Mouse (Mus musculus): Measurements from ENCODE around the gene Cdhr4. TPM values are rescaled to one million over a fixed set of nuclear protein-coding genes. Genes with fewer than 3 reads are reported as not detected.

Cdhr4 gene
- total RNA-seq, 2 experiments from 2014 or later = 13.3 TPM; not detected in 1

Other genes starting within 250 kb of the Cdhr4 start
- 269 and 283 TPM in 2 replicates for gene Rbm5, start 221.5 kb upstream of the Cdhr4 start, total RNA-seq (2015; ENCODE audit: low replicate concordance)
- gene Rbm5, start 221.5 kb upstream of the Cdhr4 start, total RNA-seq (2017; ENCODE audit: low replicate concordance) = 374 and 383 TPM in 2 replicates
- gene Rbm6, start 119.3 kb upstream of the Cdhr4 start, total RNA-seq (2015; ENCODE audit: low replicate concordance) = 176 and 204 TPM in 2 replicates
- 216 and 260 TPM in 2 replicates for gene Rbm6, start 119.3 kb upstream of the Cdhr4 start, total RNA-seq (2017; ENCODE audit: low replicate concordance)
- not detected in 2 replicates for gene Mon1a, start 104.3 kb upstream of the Cdhr4 start, total RNA-seq (2015; ENCODE audit: low replicate concordance)
- 0.64 and 3.3 TPM in 2 replicates for gene Mon1a, start 104.3 kb upstream of the Cdhr4 start, total RNA-seq (2017; ENCODE audit: low replicate concordance)
- not detected in 2 replicates for gene Mst1r, start 85.6 kb upstream of the Cdhr4 start, total RNA-seq (2015; ENCODE audit: low replicate concordance)
- gene Mst1r, start 85.6 kb upstream of the Cdhr4 start, total RNA-seq (2017; ENCODE audit: low replicate concordance) = not detected in 2 replicates
- gene Actl11, start 64.0 kb upstream of the Cdhr4 start, total RNA-seq (2015; ENCODE audit: low replicate concordance) = not detected in 2 replicates
- gene Actl11, start 64.0 kb upstream of the Cdhr4 start, total RNA-seq (2017; ENCODE audit: low replicate concordance) = not detected in 2 replicates
- not detected in 2 replicates for gene Camkv, start 56.8 kb upstream of the Cdhr4 start, total RNA-seq (2015; ENCODE audit: low replicate concordance)
- 0.13 TPM in 1 of 2 replicates, not detected in the other for gene Camkv, start 56.8 kb upstream of the Cdhr4 start, total RNA-seq (2017; ENCODE audit: low replicate concordance)
- 12.6 and 19.3 TPM in 2 replicates for gene Traip, start 42.4 kb upstream of the Cdhr4 start, total RNA-seq (2015; ENCODE audit: low replicate concordance)
- gene Traip, start 42.4 kb upstream of the Cdhr4 start, total RNA-seq (2017; ENCODE audit: low replicate concordance) = 50.4 and 51.5 TPM in 2 replicates
- 365 and 400 TPM in 2 replicates for gene Uba7, start 17.0 kb upstream of the Cdhr4 start, total RNA-seq (2015; ENCODE audit: low replicate concordance)
- 262 and 332 TPM in 2 replicates for gene Uba7, start 17.0 kb upstream of the Cdhr4 start, total RNA-seq (2017; ENCODE audit: low replicate concordance)
- gene Gm20661, start 9.4 kb upstream of the Cdhr4 start, total RNA-seq (2015; ENCODE audit: low replicate concordance) = 1.1 TPM in 1 of 2 replicates, not detected in the other
- 0.64 and 4.2 TPM in 2 replicates for gene Gm20661, start 9.4 kb upstream of the Cdhr4 start, total RNA-seq (2017; ENCODE audit: low replicate concordance)
- gene Inka1, start 6.6 kb upstream of the Cdhr4 start, total RNA-seq (2015; ENCODE audit: low replicate concordance) = 26.0 and 44.3 TPM in 2 replicates
- 34.4 and 43.8 TPM in 2 replicates for gene Inka1, start 6.6 kb upstream of the Cdhr4 start, total RNA-seq (2017; ENCODE audit: low replicate concordance)
- gene Gm20662, start 3.9 kb downstream of the Cdhr4 start, total RNA-seq (2015; ENCODE audit: low replicate concordance) = not detected in 2 replicates
- gene Gm20662, start 3.9 kb downstream of the Cdhr4 start, total RNA-seq (2017; ENCODE audit: low replicate concordance) = not detected in 2 replicates
- gene Ip6k1, start 10.0 kb downstream of the Cdhr4 start, total RNA-seq (2015; ENCODE audit: low replicate concordance) = 46.5 and 62.5 TPM in 2 replicates
- gene Ip6k1, start 10.0 kb downstream of the Cdhr4 start, total RNA-seq (2017; ENCODE audit: low replicate concordance) = 71.1 and 159 TPM in 2 replicates
- gene Gmppb, start 56.7 kb downstream of the Cdhr4 start, total RNA-seq (2015; ENCODE audit: low replicate concordance) = 5.8 and 5.9 TPM in 2 replicates
- 6.4 and 13.9 TPM in 2 replicates for gene Gmppb, start 56.7 kb downstream of the Cdhr4 start, total RNA-seq (2017; ENCODE audit: low replicate concordance)
- 2.2 TPM in 1 of 2 replicates, not detected in the other for gene Amigo3, start 60.7 kb downstream of the Cdhr4 start, total RNA-seq (2015; ENCODE audit: low replicate concordance)
- gene Amigo3, start 60.7 kb downstream of the Cdhr4 start, total RNA-seq (2017; ENCODE audit: low replicate concordance) = 1.1 and 3.6 TPM in 2 replicates
- gene Mst1, start 87.9 kb downstream of the Cdhr4 start, total RNA-seq (2015; ENCODE audit: low replicate concordance) = 22.0 and 63.3 TPM in 2 replicates
- 7.7 and 14.1 TPM in 2 replicates for gene Mst1, start 87.9 kb downstream of the Cdhr4 start, total RNA-seq (2017; ENCODE audit: low replicate concordance)
- 1,337 and 1,464 TPM in 2 replicates for gene Rnf123, start 90.8 kb downstream of the Cdhr4 start, total RNA-seq (2015; ENCODE audit: low replicate concordance)
- gene Rnf123, start 90.8 kb downstream of the Cdhr4 start, total RNA-seq (2017; ENCODE audit: low replicate concordance) = 890 and 970 TPM in 2 replicates
- 265 and 389 TPM in 2 replicates for gene Apeh, start 102.1 kb downstream of the Cdhr4 start, total RNA-seq (2015; ENCODE audit: low replicate concordance)
- gene Apeh, start 102.1 kb downstream of the Cdhr4 start, total RNA-seq (2017; ENCODE audit: low replicate concordance) = 454 and 497 TPM in 2 replicates
- under 0.01 and 0.42 TPM in 2 replicates for gene Bsn, start 197.9 kb downstream of the Cdhr4 start, total RNA-seq (2015; ENCODE audit: low replicate concordance)
- gene Bsn, start 197.9 kb downstream of the Cdhr4 start, total RNA-seq (2017; ENCODE audit: low replicate concordance) = 1.5 TPM in 1 of 2 replicates, not detected in the other

All from erythroid progenitor cell, adult 5-6 weeks (primary cell).